Mouse (Mus musculus) stomach, embryonic 15.5 days (tissue): ENCODE data around the gene Ctrl. TPM values are rescaled to one million over a fixed set of nuclear protein-coding genes. Genes with fewer than 3 reads are reported as not detected.
"Not testable (repeated sequence)": the region's sequence is repeated elsewhere in the genome, so short reads cannot be mapped to it uniquely, and the experiment has no call there.

Experiments
- ATAC-seq: fragments of 200-750 bp; cut with Nextera tagmentation; 2 replicates; pipeline ENCODE4 v1.8.0; 2017; ENCODE audit warnings: low read depth, moderate number of reproducible peaks, moderate TSS enrichment; ENCODE audit not compliant: insufficient read depth, low FRiP score
- H3K27ac ChIP-seq: fragments of 300-500 bp; sonication (generic); 2 replicates; pipeline ENCODE4 v1.5.1; 2015; ENCODE audit warnings: mild to moderate bottlenecking, inconsistent platforms
- H3K27me3 ChIP-seq: fragments of 300-500 bp; sonication (generic); replicated peaks from 2 replicates; pipeline ENCODE4 v1.6.1; 2015; ENCODE audit warnings: inconsistent platforms
- H3K36me3 ChIP-seq: fragments of 300-500 bp; sonication (generic); 2 replicates; pipeline ENCODE4 v1.6.1; 2015; ENCODE audit warnings: inconsistent platforms
- H3K4me1 ChIP-seq: fragments of 300-500 bp; sonication (generic); 2 replicates; pipeline ENCODE4 v1.6.1; 2015; ENCODE audit warnings: inconsistent platforms
- H3K4me2 ChIP-seq: fragments of 300-500 bp; sonication (generic); 2 replicates; pipeline ENCODE4 v1.6.1; 2015; ENCODE audit warnings: mild to moderate bottlenecking, inconsistent platforms
- H3K4me3 ChIP-seq: fragments of 300-500 bp; sonication (generic); replicated peaks from 2 replicates; pipeline ENCODE4 v1.5.1; 2015; ENCODE audit warnings: inconsistent platforms
- H3K9ac ChIP-seq: fragments of 300-500 bp; sonication (generic); 2 replicates; pipeline ENCODE4 v1.6.1; 2015; ENCODE audit warnings: inconsistent platforms
- H3K9me3 ChIP-seq: fragments of 300-500 bp; sonication (generic); 2 replicates; pipeline ENCODE4 v1.6.1; 2016; ENCODE audit warnings: inconsistent platforms
- WGBS: fragments of 180-500 bp; shearing (Covaris S2); methylation state at CpG from one replicate; pipeline ENCODE4 v1.1.7; 2015; 5-methylcytosine and 5-hydroxymethylcytosine counted together
- polyA plus RNA-seq: library from polyadenylated mRNA; unstranded; fragments of >200 nt; fragmentation: Nextera tagmentation; extraction: Ambion mirVana; gene quantifications from 2 replicates; pipeline ENCODE4 v1.2.1, GENCODE M21; 2015

The Ctrl gene
- 1.9 and 3.8 TPM in 2 replicates for polyA plus RNA-seq

DNA sequence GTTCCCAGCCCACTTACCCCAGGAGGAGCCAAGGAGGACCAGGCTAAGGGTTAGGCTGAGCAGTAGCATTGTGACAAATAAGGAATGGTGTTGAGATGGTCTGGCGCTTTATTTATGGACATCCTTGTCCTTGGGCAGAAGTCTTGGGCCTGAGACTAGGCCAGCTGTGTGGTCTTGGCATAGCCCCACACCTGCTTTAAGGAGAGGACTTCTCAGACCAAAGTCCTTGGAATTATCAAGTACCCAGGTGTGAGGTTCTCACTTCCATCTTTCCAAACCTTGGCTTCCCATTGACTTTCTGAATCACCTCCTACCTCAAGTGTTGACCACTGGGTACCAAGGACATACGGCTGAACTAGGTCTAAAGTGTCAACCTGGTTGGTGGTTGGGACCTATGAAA, at the start of gene Ctrl:
Gene Ctrl, minus strand, starts transcription at position 101 of the 400 bp plus-strand sequence.
- no peak within 1 kb of the TSS for H3K4me3 ChIP-seq
- H3K27ac ChIP-seq, result no peak within 1 kb of the TSS
- no peaks in the 10 kb centered on the region for H3K9me3 ChIP-seq
- WGBS, result 85% methylated on average over 2 of the region's 2 CpGs
- H3K4me2 ChIP-seq, result no peak within 1 kb of the TSS
- no peaks in the 10 kb centered on the region for H3K27me3 ChIP-seq
- peaks cover 13% of the 10 kb centered on the region; the same call in 1 of the 2 replicates for H3K36me3 ChIP-seq
- peaks cover 16% of the 10 kb centered on the region for H3K4me1 ChIP-seq
- no peak within 1 kb of the TSS for H3K9ac ChIP-seq
- no peak for ATAC-seq

DNA sequence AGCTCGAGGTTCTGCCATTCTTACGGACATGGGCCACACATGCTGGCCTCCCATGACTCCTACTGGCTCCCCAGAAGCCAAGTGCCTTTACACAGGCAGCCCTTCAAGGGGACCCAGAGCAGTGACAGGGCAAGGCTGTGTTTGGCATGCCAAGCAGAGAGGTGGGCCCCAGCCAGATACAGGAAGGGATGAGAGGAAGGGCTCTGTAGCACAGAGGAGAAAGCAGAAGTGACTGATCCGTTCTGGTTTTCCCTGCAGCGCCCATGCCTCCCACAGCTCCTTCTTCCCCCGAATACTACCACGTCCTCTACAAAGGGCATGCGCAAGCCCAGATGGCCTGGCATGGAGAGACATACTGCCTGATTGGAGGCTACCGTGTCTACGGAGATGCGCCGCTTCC, 49.7 kb upstream of the Ctrl start:
- H3K27ac ChIP-seq, H3K4me1 ChIP-seq, H3K4me2 ChIP-seq, H3K9me3 ChIP-seq, ATAC-seq, H3K36me3 ChIP-seq, H3K9ac ChIP-seq, H3K4me3 ChIP-seq, H3K27me3 ChIP-seq: not testable (repeated sequence)
- 72% methylated on average over 11 of the region's 11 CpGs for WGBS

DNA sequence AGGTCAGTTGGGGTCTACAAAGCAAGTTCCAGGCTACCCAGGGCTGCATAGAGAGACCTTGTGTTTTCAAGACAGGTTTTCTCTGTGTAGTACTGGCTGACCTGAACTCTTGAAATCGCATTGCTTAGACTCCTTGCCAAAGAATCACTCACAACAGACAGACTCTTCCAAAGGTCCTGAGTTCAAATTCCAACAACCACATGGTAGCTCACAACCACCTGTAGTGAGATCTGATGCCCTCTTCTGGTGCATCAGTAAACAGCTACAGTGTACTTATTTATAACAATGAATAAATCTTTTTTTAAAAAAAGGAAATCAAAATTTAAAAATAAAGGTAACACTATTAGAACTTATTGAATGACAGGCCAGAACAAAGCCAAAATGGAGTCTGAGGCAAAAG, 47.5 kb upstream of the Ctrl start:
- Histone ChIP-seq H3K9ac (no peak overlapping the region), H3K4me3 (no peak overlapping the region), H3K4me1 (no peaks in the 10 kb centered on the region), H3K27me3 (no peaks in the 10 kb centered on the region), H3K4me2 (no peak overlapping the region), H3K9me3 (no peaks in the 10 kb centered on the region), H3K27ac (no peak overlapping the region), H3K36me3 (no peaks in the 10 kb centered on the region)
- WGBS, result 91% methylated on average over 1 of the region's 1 CpGs
- ATAC-seq, result no peak

DNA sequence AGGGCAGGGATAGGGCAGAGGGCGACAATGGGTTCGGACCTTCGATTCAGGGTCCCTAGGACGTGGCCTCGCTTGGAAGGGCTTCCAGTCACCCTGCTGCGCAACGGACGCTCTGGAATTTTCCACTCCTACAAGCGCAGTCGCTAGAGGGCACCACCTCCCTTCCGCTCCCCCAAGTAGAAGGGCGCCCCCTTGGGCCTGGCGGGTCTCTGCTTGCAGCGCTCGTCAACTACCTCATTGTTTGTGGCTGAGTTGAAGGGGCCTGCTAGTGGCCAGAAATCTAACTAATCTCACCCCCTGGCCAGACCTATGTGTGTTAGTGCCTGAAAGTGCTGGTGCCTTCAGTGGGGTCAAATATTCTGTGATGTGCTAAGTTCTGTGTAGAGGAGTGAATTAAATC, 45.7 kb upstream of the Ctrl start, which contains the start of gene Dpep3:
Gene Dpep3, minus strand, starts transcription at position 105 of the 400 bp plus-strand sequence.
- Histone ChIP-seq H3K36me3 (no peaks in the 10 kb centered on the region), H3K9me3 (no peaks in the 10 kb centered on the region), H3K27ac (no peak within 1 kb of the TSS), H3K4me2 (no peak within 1 kb of the TSS), H3K27me3 (no peaks in the 10 kb centered on the region), H3K4me1 (no peaks in the 10 kb centered on the region), H3K9ac (no peak within 1 kb of the TSS), H3K4me3 (no peak within 1 kb of the TSS)
- WGBS, result 91% methylated on average over 15 of the region's 15 CpGs
- ATAC-seq, result no peak

DNA sequence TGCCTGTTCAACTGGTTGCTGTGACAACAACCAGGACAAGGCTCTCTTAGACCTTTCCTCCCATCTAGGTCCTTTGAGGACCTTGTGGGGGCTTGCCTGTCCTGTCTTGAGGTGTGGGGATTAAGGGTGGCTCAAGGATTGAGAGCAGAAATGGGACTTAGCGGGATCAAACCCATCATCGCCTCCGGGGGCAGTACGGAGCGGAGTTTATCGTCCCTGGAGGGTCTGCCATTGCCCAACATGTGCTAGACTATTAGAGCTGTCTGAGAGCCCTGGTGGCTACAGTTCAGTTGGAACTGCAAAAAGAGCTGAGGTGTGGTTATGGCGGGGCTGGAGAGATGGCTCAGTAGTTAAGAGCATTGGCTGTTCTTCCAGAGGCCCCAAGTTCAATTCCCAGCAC, 41.7 kb upstream of the Ctrl start:
- Histone ChIP-seq H3K4me2 (no peak overlapping the region), H3K9ac (no peak overlapping the region), H3K27me3 (no peaks in the 10 kb centered on the region), H3K4me3 (no peak overlapping the region), H3K9me3 (no peaks in the 10 kb centered on the region), H3K27ac (no peak overlapping the region), H3K36me3 (no peaks in the 10 kb centered on the region), H3K4me1 (no peaks in the 10 kb centered on the region)
- ATAC-seq, result no peak
- 71% methylated on average over 7 of the region's 7 CpGs for WGBS

DNA sequence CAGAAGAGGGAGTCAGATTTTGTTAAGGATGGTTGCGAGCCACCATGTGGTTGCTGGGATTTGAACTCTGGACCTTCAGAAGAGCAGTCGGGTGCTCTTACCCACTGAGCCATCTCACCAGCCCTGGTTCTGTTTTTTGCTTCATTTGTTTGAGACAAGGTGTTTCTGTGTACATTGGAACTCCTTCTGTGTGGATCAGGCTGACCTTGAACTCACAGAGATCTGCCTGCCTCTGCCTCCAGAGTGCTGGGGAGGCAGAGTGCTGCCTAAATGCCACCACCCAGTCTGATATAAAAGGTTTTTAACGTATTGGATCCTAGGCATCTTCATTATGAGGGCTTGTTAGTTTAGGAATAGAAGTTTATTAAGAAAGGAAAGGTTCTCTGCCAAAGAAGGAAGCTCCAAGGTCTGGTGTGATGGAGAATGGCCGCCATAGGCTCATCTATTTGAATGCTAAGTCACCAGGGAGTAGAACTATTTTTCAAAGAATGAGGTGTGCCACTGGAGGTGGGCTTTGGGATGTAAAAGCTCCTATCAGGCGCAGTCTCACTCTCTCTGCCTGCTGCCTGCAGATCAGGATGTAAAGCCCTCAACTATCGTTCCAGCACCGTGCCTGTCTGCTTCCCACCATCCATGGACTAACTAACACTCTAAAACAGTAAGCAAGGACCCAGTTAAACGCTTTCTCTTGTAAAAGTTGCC, 37.5 kb upstream of the Ctrl start:
- no peak overlapping the region for H3K4me3 ChIP-seq
- no peak overlapping the region for H3K27ac ChIP-seq
- H3K27me3 ChIP-seq, result no peaks in the 10 kb centered on the region
- no peaks in the 10 kb centered on the region for H3K36me3 ChIP-seq
- ATAC-seq, result no peak
- peaks cover 10% of the 10 kb centered on the region for H3K4me1 ChIP-seq
- WGBS, result 72% methylated on average over 8 of the region's 8 CpGs
- no peak overlapping the region for H3K4me2 ChIP-seq
- H3K9me3 ChIP-seq, result no peaks in the 10 kb centered on the region
- no peak overlapping the region for H3K9ac ChIP-seq

DNA sequence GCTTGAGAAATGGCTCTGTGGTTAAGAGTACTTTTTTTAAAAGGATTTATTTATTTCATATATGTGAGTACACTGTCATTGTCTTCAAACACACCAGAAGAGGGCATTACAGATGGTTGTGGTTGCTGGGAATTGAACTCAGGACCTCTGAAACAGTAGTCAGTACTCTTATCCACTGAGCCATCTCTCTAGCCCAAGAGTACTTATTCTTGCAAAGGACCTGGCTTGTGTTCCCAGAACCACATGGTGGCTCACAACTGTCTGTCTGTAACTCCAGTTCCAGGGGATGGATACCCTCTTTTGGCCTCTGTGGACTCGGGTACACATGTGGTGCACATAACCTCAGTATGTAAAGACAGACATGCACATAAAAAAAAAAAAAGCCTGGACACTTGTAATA, 35.7 kb upstream of the Ctrl start:
- Histone ChIP-seq H3K4me1 (peaks cover 16% of the 10 kb centered on the region), H3K27me3 (no peaks in the 10 kb centered on the region), H3K27ac (no peak overlapping the region), H3K9me3 (no peaks in the 10 kb centered on the region), H3K9ac (no peak overlapping the region), H3K4me2 (no peak overlapping the region), H3K4me3 (no peak overlapping the region), H3K36me3 (no peaks in the 10 kb centered on the region)
- 82% methylated on average over 1 of the region's 1 CpGs for WGBS
- ATAC-seq, result no peak

DNA sequence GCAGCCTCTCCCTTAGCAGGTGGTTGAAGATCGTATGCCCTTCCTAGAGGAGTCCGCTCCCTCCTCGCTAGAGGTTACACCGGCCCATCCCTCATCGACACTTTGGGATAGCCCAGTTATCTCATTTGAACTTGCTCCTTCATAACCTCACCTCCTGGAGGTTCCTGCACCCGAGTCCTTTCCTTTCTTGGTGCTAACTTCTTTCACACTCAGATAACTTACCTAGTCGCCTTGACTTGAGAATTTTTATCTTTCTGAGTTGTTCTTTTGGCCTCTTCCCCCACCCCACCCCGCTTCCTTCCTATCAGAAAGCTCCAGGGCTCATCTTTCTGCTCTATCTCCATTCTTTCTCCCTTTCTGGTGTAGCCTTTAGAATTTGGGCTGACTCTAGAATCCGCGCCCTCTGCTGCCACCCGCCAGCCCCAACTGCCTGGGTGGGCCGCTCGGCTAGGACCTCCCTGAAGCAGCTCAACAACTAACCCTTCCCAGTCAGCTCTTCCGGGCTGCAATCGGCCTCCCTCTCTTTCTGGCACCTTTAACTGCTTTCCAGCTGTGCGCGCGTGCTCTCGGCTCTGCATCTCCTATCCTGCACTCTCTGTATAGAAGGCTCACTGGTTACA, 33.1 kb upstream of the Ctrl start:
- peak overlapping the region; percentile 69 for H3K4me2 ChIP-seq
- WGBS, result 10% methylated on average over 19 of the region's 19 CpGs
- no peaks in the 10 kb centered on the region for H3K27me3 ChIP-seq
- H3K4me1 ChIP-seq, result peaks cover 22% of the 10 kb centered on the region
- peak overlapping the region; percentile 94 for H3K27ac ChIP-seq
- ATAC-seq, result peak; percentile 48; the same call in 1 of the 2 replicates
- H3K9ac ChIP-seq, result no peak overlapping the region
- H3K9me3 ChIP-seq, result no peaks in the 10 kb centered on the region
- peak overlapping the region; percentile 72 for H3K4me3 ChIP-seq
- no peaks in the 10 kb centered on the region for H3K36me3 ChIP-seq

DNA sequence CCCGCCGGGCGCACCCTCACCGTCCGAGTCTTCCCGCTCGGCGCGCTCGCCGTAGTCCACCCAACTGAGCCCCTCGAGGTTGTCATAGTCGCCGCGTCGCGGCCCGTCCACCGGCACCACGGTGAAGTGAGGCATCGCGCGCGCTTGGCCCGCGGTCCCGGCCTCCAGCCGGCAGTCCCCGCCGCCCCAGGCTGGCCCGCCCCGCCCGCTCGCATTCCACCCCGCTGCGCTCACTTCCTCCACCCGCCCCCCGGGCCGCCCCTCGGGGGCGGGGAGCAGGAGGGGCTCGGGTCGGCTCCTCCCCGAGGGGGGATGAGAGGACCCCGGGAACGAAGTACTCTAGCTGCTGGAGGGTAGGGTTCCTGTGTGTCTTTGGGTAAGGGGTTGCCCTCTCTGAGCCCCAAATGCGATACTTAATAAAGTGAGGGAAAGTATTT, 32.3 kb upstream of the Ctrl start, which contains the start of gene Slc12a4:
Gene Slc12a4, minus strand, starts transcription at position 193 of the 437 bp plus-strand sequence.
- H3K9ac ChIP-seq, result peak within 1 kb of the TSS; percentile 80
- no peaks in the 10 kb centered on the region for H3K9me3 ChIP-seq
- ATAC-seq, result peak; percentile 86
- no peaks in the 10 kb centered on the region for H3K36me3 ChIP-seq
- H3K27ac ChIP-seq, result peak within 1 kb of the TSS; percentile 94
- peak within 1 kb of the TSS; percentile 69 for H3K4me2 ChIP-seq
- peak within 1 kb of the TSS; percentile 72 for H3K4me3 ChIP-seq
- no peaks in the 10 kb centered on the region for H3K27me3 ChIP-seq
- H3K4me1 ChIP-seq, result peaks cover 24% of the 10 kb centered on the region
- under 1% methylated on average over 44 of the region's 47 CpGs for WGBS

DNA sequence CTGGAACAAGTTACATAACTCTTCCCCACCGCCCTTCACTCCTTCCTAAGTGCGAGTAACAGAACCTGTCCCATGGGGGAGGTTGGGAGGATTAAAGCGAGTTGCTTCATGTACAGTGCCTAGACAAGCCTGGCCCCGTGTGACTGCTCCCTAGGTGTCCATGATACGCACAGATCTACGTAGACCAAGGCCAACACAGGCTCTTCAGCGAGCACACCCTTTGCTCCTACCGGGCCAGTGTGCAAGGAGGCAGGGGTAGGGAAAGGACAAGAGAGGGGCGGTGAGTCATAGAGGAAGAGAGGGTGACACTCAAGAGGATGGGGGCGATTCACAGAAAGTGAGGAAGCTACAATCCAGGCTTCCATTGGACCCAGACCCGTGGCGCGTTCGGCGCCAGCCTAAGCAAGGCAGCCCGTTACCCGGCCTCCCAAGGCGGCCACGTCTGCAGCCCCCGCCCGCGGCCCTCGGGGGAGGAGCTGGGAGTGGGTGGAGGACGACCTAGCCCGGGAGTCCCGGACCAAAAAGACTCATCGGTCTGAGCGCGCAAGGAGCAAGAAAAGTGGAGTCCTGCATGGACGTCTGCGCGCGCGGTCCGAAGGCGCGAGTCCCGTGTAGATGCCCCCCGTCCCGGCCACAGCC, 31.7 kb upstream of the Ctrl start:
- Histone ChIP-seq H3K4me2 (peak overlapping the region; percentile 69), H3K4me3 (peak overlapping the region; percentile 72), H3K27ac (peak overlapping the region; percentile 94), H3K9me3 (no peaks in the 10 kb centered on the region), H3K27me3 (no peaks in the 10 kb centered on the region), H3K9ac (peak overlapping the region; percentile 80), H3K4me1 (peaks cover 24% of the 10 kb centered on the region), H3K36me3 (no peaks in the 10 kb centered on the region)
- 2% methylated on average over 40 of the region's 40 CpGs for WGBS
- peak; percentile 48 for ATAC-seq

DNA sequence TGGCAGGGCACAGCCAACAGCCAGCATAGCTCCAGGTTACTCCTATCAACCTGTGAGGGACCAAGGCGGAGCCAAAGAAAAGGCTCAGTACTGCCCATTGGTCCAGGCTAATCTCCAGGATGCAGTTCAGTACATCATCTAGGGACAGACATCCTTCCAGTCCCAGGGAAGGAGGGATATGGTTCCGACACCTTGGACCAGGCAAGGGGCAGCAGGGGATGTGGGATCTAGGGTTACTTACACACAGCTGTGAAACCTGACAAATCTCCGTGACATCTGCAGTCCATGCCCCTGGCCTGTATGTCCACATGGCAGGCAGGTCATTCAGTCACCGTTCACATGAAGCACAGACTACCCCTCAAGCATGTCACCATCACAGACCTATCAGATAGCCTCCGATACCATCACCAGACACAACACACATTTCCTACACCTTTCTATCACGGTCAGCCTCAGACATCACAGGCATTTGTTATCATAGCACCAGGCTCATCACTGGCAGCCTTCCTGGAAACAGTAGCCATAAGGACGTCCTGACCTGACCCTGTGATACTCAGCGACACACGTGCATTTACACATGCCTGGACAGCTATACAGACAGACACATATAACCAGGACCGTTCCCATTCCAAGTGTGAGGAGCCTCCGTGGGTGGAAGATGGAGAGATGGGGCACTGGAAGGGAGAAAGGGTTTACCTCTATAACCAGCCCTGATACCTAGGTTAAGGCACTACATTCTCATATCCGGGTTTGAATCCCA, 31.0 kb upstream of the Ctrl start:
- 55% methylated on average over 12 of the region's 12 CpGs for WGBS
- no peaks in the 10 kb centered on the region for H3K9me3 ChIP-seq
- H3K4me2 ChIP-seq, result peak overlapping the region; percentile 69
- H3K9ac ChIP-seq, result no peak overlapping the region; the same call in 1 of the 2 replicates
- H3K27ac ChIP-seq, result peak overlapping the region; percentile 94; the same call in 1 of the 2 replicates
- 0 out of 2 replicates have a peak, but pooled peaks cover 3% of the 10 kb centered on the region for H3K36me3 ChIP-seq
- peak overlapping the region; percentile 72 for H3K4me3 ChIP-seq
- no peak for ATAC-seq
- H3K27me3 ChIP-seq, result no peaks in the 10 kb centered on the region
- peaks cover 24% of the 10 kb centered on the region for H3K4me1 ChIP-seq
